Mouse (Mus musculus): Measurements from ENCODE around the gene Pi4k2a.

Gene Pi4k2a

GRCm38 (mm10) chr19:42164188-42164587 is 73.9 kb downstream of the Pi4k2a start:
- no peak for DNase-seq (ENCODE audit: low spot score in 2 of 2)

GRCm38 (mm10) chr19:42166130-42166529 is 75.9 kb downstream of the Pi4k2a start:
- DNase-seq (ENCODE audit: low spot score in 2 of 2) = peak; percentile 69 to 71

- no peak for DNase-seq (ENCODE audit: low spot score in 2 of 2)
Observed at GRCm38 (mm10) chr19:42166766-42167165, 76.5 kb downstream of the Pi4k2a start.

GRCm38 (mm10) chr19:42167489-42167888 is 77.2 kb downstream of the Pi4k2a start:
- no peak for DNase-seq (ENCODE audit: low spot score in 2 of 2)

- DNase-seq (ENCODE audit: low spot score in 2 of 2) = no peak
Observed at GRCm38 (mm10) chr19:42169322-42169975, 79.2 kb downstream of the Pi4k2a start.

GRCm38 (mm10) chr19:42170025-42170969 is 80.0 kb downstream of the Pi4k2a start:
- DNase-seq (ENCODE audit: low spot score in 2 of 2) = peak; percentile 89 to 92

All from right cerebral cortex, postnatal 36 days (tissue).